Mouse (Mus musculus): ENCODE results near the gene Olfr693.
"Not testable (repeated sequence)": the region's sequence is repeated elsewhere in the genome, so short reads cannot be mapped to it uniquely, and the experiment has no call there.

The Olfr693 gene

GRCm38 (mm10) chr7:106680484-106680883 is at the start of gene Olfr693:
Gene Olfr693, minus strand, starts transcription at chr7:106680584.
- no peak for DNase-seq

- not testable (repeated sequence) for DNase-seq
Observed at GRCm38 (mm10) chr7:106725654-106726053, 45.3 kb upstream of the Olfr693 start.

- DNase-seq: no peak
Observed at GRCm38 (mm10) chr7:106716296-106716695, 35.9 kb upstream of the Olfr693 start, which contains the start of gene Olfr695. Gene Olfr695, minus strand, starts transcription at chr7:106716396.

GRCm38 (mm10) chr7:106711463-106711862 is 31.1 kb upstream of the Olfr693 start:
- DNase-seq: no peak

GRCm38 (mm10) chr7:106707705-106708104 is 27.3 kb upstream of the Olfr693 start:
- DNase-seq: not testable (repeated sequence)

- no peak for DNase-seq
Observed at GRCm38 (mm10) chr7:106696891-106697290, 16.5 kb upstream of the Olfr693 start.

- DNase-seq: no peak
Observed at GRCm38 (mm10) chr7:106692976-106693375, 12.6 kb upstream of the Olfr693 start.

GRCm38 (mm10) chr7:106691714-106692113 is 11.3 kb upstream of the Olfr693 start, which contains the start of gene Olfr694:
Gene Olfr694, minus strand, starts transcription at chr7:106691814.
- no peak for DNase-seq

GRCm38 (mm10) chr7:106685382-106685781 is 5.0 kb upstream of the Olfr693 start:
- DNase-seq: no peak

GRCm38 (mm10) chr7:106652344-106652652 is 28.1 kb downstream of the Olfr693 start:
- DNase-seq: no peak

GRCm38 (mm10) chr7:106651555-106652343 is 28.6 kb downstream of the Olfr693 start:
- DNase-seq: no peak

- no peak for DNase-seq
Observed at GRCm38 (mm10) chr7:106649774-106650173, 30.6 kb downstream of the Olfr693 start.

- no peak for DNase-seq
Observed at GRCm38 (mm10) chr7:106645261-106645660, 35.1 kb downstream of the Olfr693 start.

GRCm38 (mm10) chr7:106644222-106644870 is 36.0 kb downstream of the Olfr693 start:
- DNase-seq: no peak

GRCm38 (mm10) chr7:106640839-106641238 is 39.5 kb downstream of the Olfr693 start:
- DNase-seq: no peak

GRCm38 (mm10) chr7:106635560-106635959 is 44.8 kb downstream of the Olfr693 start:
- DNase-seq: no peak
